Mouse (Mus musculus) cerebellum, adult 18-20 months (tissue): ENCODE measurements around the gene Aqp5.

ENCODE experiments used
- DNase-seq, 2 experiments: peaks; one replicate each; pipeline ENCODE4 v3.0.0; 2021

Aqp5 gene

GRCm38 (mm10) chr15:99596841-99597240, 6.3 kb downstream of the Aqp5 start:
- DNase-seq: no peak

GRCm38 (mm10) chr15:99597596-99597995, 7.0 kb downstream of the Aqp5 start:
- DNase-seq: peak in 1 of 2 experiments; percentile 28

GRCm38 (mm10) chr15:99599245-99600070, 8.9 kb downstream of the Aqp5 start:
- peak; percentile 75 to 76 for DNase-seq

GRCm38 (mm10) chr15:99600986-99601822, 10.6 kb downstream of the Aqp5 start, which contains the start of gene Aqp6:
TSS of gene Aqp6 (plus strand) at chr15:99601400.
- DNase-seq: peak; percentile 81 to 90

- DNase-seq: peak in 1 of 2 experiments; percentile 93
These were observed 11.2 kb downstream of the Aqp5 start for GRCm38 (mm10) chr15:99601823-99602120.

- peak; percentile 44 to 62 for DNase-seq
These were observed 11.7 kb downstream of the Aqp5 start for GRCm38 (mm10) chr15:99602206-99602820.

- no peak for DNase-seq
These were observed 12.6 kb downstream of the Aqp5 start for GRCm38 (mm10) chr15:99603216-99603615.

GRCm38 (mm10) chr15:99605595-99605994, 15.0 kb downstream of the Aqp5 start:
- DNase-seq: no peak

GRCm38 (mm10) chr15:99606515-99606914, 15.9 kb downstream of the Aqp5 start:
- peak in 1 of 2 experiments; percentile 23 for DNase-seq

- DNase-seq: peak in 1 of 2 experiments; percentile 37
These were observed 17.0 kb downstream of the Aqp5 start for GRCm38 (mm10) chr15:99607388-99608113.

- no peak for DNase-seq
These were observed 18.0 kb downstream of the Aqp5 start for GRCm38 (mm10) chr15:99608382-99609125.

- no peak for DNase-seq
These were observed 21.0 kb downstream of the Aqp5 start for GRCm38 (mm10) chr15:99611563-99611962.

GRCm38 (mm10) chr15:99614273-99614672, 23.7 kb downstream of the Aqp5 start:
- peak in 1 of 2 experiments; percentile 24 for DNase-seq

GRCm38 (mm10) chr15:99614753-99615152, 24.2 kb downstream of the Aqp5 start:
- DNase-seq: no peak

GRCm38 (mm10) chr15:99615246-99615645, 24.7 kb downstream of the Aqp5 start:
- peak; percentile 36 to 40 for DNase-seq

- DNase-seq: no peak
These were observed 28.0 kb downstream of the Aqp5 start for GRCm38 (mm10) chr15:99618595-99618994.

GRCm38 (mm10) chr15:99619821-99620220, 29.2 kb downstream of the Aqp5 start:
- peak; percentile 16 to 23 for DNase-seq

- no peak for DNase-seq
These were observed 31.5 kb downstream of the Aqp5 start for GRCm38 (mm10) chr15:99622063-99622462.

- no peak for DNase-seq
These were observed 41.0 kb downstream of the Aqp5 start for GRCm38 (mm10) chr15:99631618-99632017.

GRCm38 (mm10) chr15:99634702-99635101, 44.1 kb downstream of the Aqp5 start:
- no peak for DNase-seq

- no peak for DNase-seq
These were observed 47.0 kb downstream of the Aqp5 start for GRCm38 (mm10) chr15:99637405-99638123.
